Mouse (Mus musculus): Measurements from ENCODE around the gene Btaf1. TPM values are rescaled to one million over a fixed set of nuclear protein-coding genes. Genes with fewer than 3 reads are reported as not detected.

Gene Btaf1
- polyA plus RNA-seq (2012; rRNA removed): 11.2 and 12.0 TPM in 2 replicates

- no peaks in the 10 kb centered on the region for H3K27me3 ChIP-seq (ENCODE audit: control insufficient read depth, insufficient read depth, low read length)
- peak within 1 kb of the TSS; percentile 88 for H3K27ac ChIP-seq (ENCODE audit: insufficient read depth, low read length)
- H3K4me1 ChIP-seq (ENCODE audit: control insufficient read depth, insufficient read depth, low read length): no peaks in the 10 kb centered on the region; the same call in 1 of the 2 replicates
- TF ChIP-seq CTCF (IDR thresholded peaks at IDR 0.05; ENCODE audit: borderline replicate concordance, insufficient read depth, low read depth, low read length): no peak
- TF ChIP-seq POLR2A (IDR thresholded peaks at IDR 0.05; ENCODE audit: borderline replicate concordance, insufficient read depth, low read length): 0 out of 2 replicates have a peak, but pooled peaks have one; percentile 85
- peak; percentile 88 for DNase-seq
- under 1% methylated on average over 98 of the region's 98 CpGs for WGBS
- H3K4me3 ChIP-seq (replicated peaks; ENCODE audit: insufficient read depth, low read depth, low read length): peak within 1 kb of the TSS; percentile 59
These were observed at the start of gene Btaf1 for GRCm38 (mm10) chr19:36925671-36926552. Gene Btaf1 (plus strand): TSS chr19:36926079.

- Histone ChIP-seq H3K27ac (ENCODE audit: insufficient read depth, low read length) (no peak overlapping the region), H3K27me3 (ENCODE audit: control insufficient read depth, insufficient read depth, low read length) (no peaks in the 10 kb centered on the region), H3K4me1 (ENCODE audit: control insufficient read depth, insufficient read depth, low read length) (no peaks in the 10 kb centered on the region), H3K4me3 (replicated peaks; ENCODE audit: insufficient read depth, low read depth, low read length) (no peak overlapping the region)
- DNase-seq: no peak
- TF ChIP-seq POLR2A (IDR thresholded peaks at IDR 0.05; ENCODE audit: borderline replicate concordance, insufficient read depth, low read length) (no peak), CTCF (IDR thresholded peaks at IDR 0.05; ENCODE audit: borderline replicate concordance, insufficient read depth, low read depth, low read length) (no peak)
These were observed 48.5 kb upstream of the Btaf1 start for GRCm38 (mm10) chr19:36877329-36877728.

- WGBS: 60% methylated on average over 11 of the region's 11 CpGs
- H3K27ac ChIP-seq (ENCODE audit: insufficient read depth, low read length): no peak overlapping the region
- no peak overlapping the region for H3K4me3 ChIP-seq (replicated peaks; ENCODE audit: insufficient read depth, low read depth, low read length)
- no peaks in the 10 kb centered on the region for H3K27me3 ChIP-seq (ENCODE audit: control insufficient read depth, insufficient read depth, low read length)
- no peaks in the 10 kb centered on the region for H3K4me1 ChIP-seq (ENCODE audit: control insufficient read depth, insufficient read depth, low read length)
- TF ChIP-seq POLR2A (IDR thresholded peaks at IDR 0.05; ENCODE audit: borderline replicate concordance, insufficient read depth, low read length) (no peak), CTCF (IDR thresholded peaks at IDR 0.05; ENCODE audit: borderline replicate concordance, insufficient read depth, low read depth, low read length) (no peak)
- DNase-seq: no peak
These were observed 47.0 kb upstream of the Btaf1 start for GRCm38 (mm10) chr19:36878743-36879495.

GRCm38 (mm10) chr19:36883119-36883518 is 42.8 kb upstream of the Btaf1 start:
- Histone ChIP-seq H3K27ac (ENCODE audit: insufficient read depth, low read length) (no peak overlapping the region), H3K27me3 (ENCODE audit: control insufficient read depth, insufficient read depth, low read length) (no peaks in the 10 kb centered on the region), H3K4me1 (ENCODE audit: control insufficient read depth, insufficient read depth, low read length) (no peaks in the 10 kb centered on the region), H3K4me3 (replicated peaks; ENCODE audit: insufficient read depth, low read depth, low read length) (no peak overlapping the region)
- TF ChIP-seq POLR2A (IDR thresholded peaks at IDR 0.05; ENCODE audit: borderline replicate concordance, insufficient read depth, low read length) (no peak), CTCF (IDR thresholded peaks at IDR 0.05; ENCODE audit: borderline replicate concordance, insufficient read depth, low read depth, low read length) (peak; percentile 43; the same call in 1 of the 2 replicates)
- DNase-seq: no peak
- 77% methylated on average over 6 of the region's 6 CpGs for WGBS

GRCm38 (mm10) chr19:36886316-36886715 is 39.6 kb upstream of the Btaf1 start:
- no peak for DNase-seq
- Histone ChIP-seq H3K27ac (ENCODE audit: insufficient read depth, low read length) (no peak overlapping the region), H3K4me1 (ENCODE audit: control insufficient read depth, insufficient read depth, low read length) (no peaks in the 10 kb centered on the region), H3K4me3 (replicated peaks; ENCODE audit: insufficient read depth, low read depth, low read length) (no peak overlapping the region), H3K27me3 (ENCODE audit: control insufficient read depth, insufficient read depth, low read length) (no peaks in the 10 kb centered on the region)
- 54% methylated on average over 2 of the region's 2 CpGs for WGBS
- no peak for TF ChIP-seq POLR2A (IDR thresholded peaks at IDR 0.05; ENCODE audit: borderline replicate concordance, insufficient read depth, low read length)
- peak; percentile 26; the same call in 1 of the 2 replicates for TF ChIP-seq CTCF (IDR thresholded peaks at IDR 0.05; ENCODE audit: borderline replicate concordance, insufficient read depth, low read depth, low read length)

GRCm38 (mm10) chr19:36887706-36888105 is 38.2 kb upstream of the Btaf1 start:
- Histone ChIP-seq H3K4me3 (replicated peaks; ENCODE audit: insufficient read depth, low read depth, low read length) (no peak overlapping the region), H3K27ac (ENCODE audit: insufficient read depth, low read length) (no peak overlapping the region), H3K27me3 (ENCODE audit: control insufficient read depth, insufficient read depth, low read length) (no peaks in the 10 kb centered on the region), H3K4me1 (ENCODE audit: control insufficient read depth, insufficient read depth, low read length) (no peaks in the 10 kb centered on the region)
- no peak for DNase-seq
- no peak for TF ChIP-seq POLR2A (IDR thresholded peaks at IDR 0.05; ENCODE audit: borderline replicate concordance, insufficient read depth, low read length)
- TF ChIP-seq CTCF (IDR thresholded peaks at IDR 0.05; ENCODE audit: borderline replicate concordance, insufficient read depth, low read depth, low read length): no peak
- WGBS: 20% methylated on average over 3 of the region's 3 CpGs

GRCm38 (mm10) chr19:36891746-36892145 is 34.1 kb upstream of the Btaf1 start:
- no peak for DNase-seq
- TF ChIP-seq CTCF (IDR thresholded peaks at IDR 0.05; ENCODE audit: borderline replicate concordance, insufficient read depth, low read depth, low read length) (no peak), POLR2A (IDR thresholded peaks at IDR 0.05; ENCODE audit: borderline replicate concordance, insufficient read depth, low read length) (no peak)
- Histone ChIP-seq H3K4me3 (replicated peaks; ENCODE audit: insufficient read depth, low read depth, low read length) (no peak overlapping the region), H3K27me3 (ENCODE audit: control insufficient read depth, insufficient read depth, low read length) (no peaks in the 10 kb centered on the region), H3K4me1 (ENCODE audit: control insufficient read depth, insufficient read depth, low read length) (no peaks in the 10 kb centered on the region), H3K27ac (ENCODE audit: insufficient read depth, low read length) (no peak overlapping the region)
- WGBS: 96% methylated on average over 3 of the region's 3 CpGs
